ENCODE assay signal across 8 mouse cellular contexts in the genomic region with DNA sequence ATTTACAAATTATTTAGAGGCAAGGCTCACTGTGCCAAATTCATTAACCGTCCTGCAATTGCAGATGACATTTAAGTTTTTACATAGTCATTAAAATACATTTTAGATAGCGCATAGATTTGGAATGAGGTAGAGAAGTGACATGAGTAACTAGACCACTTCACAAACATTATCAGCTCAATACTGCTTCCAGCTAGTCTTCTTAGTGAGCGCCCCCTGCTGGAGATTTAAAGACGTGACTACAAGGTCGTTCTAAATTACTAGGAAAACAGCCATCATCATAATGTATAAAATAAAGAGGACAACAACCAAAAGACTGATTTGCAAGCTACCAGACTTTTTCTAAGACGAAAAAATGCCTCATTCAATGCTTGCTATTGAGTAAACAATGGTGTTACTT. TPM values are rescaled to one million over a fixed set of nuclear protein-coding genes. Genes with fewer than 3 reads are reported as not detected.
A peak's percentile ranks its signal among the peaks of the same experiment; 100 is the strongest.
DNase-seq lines count a peak whose midpoint lies in the region; ATAC-seq and TF ChIP-seq lines count a peak whose summit lies in the region.

No protein-coding gene starts in this region.

- no peak overlapping the region for H3K27ac ChIP-seq in cerebellum, adult 2 months (ENCODE audit: insufficient read depth, low read length)
- H3K27ac ChIP-seq in midbrain, embryonic 11.5 days (ENCODE audit: low read depth, low read length) = no peak overlapping the region
- H3K27ac ChIP-seq in midbrain, embryonic 16.5 days (ENCODE audit: low read length) = no peak overlapping the region
- no peak overlapping the region for H3K27ac ChIP-seq in limb, embryonic 14.5 days (replicated peaks; ENCODE audit: low read depth, low read length)

- no peak overlapping the region for H3K9ac ChIP-seq in midbrain, embryonic 11.5 days (ENCODE audit: low read length)
- no peak overlapping the region for H3K9ac ChIP-seq in midbrain, embryonic 16.5 days (ENCODE audit: low read depth, low read length)
- no peak overlapping the region for H3K9ac ChIP-seq in limb, embryonic 14.5 days (ENCODE audit: low read depth, low read length, severe bottlenecking)

- H3K4me3 ChIP-seq in cerebellum, adult 2 months (replicated peaks; ENCODE audit: insufficient read depth, low read depth, low read length) = no peak overlapping the region
- no peak overlapping the region for H3K4me3 ChIP-seq in midbrain, embryonic 11.5 days (ENCODE audit: low read depth, low read length)
- H3K4me3 ChIP-seq in midbrain, embryonic 16.5 days (ENCODE audit: low read depth, low read length) = no peak overlapping the region
- no peak overlapping the region for H3K4me3 ChIP-seq in limb, embryonic 14.5 days (replicated peaks; ENCODE audit: low read length)

- DNase-seq in cerebellum, adult 2 months = peak; percentile 14 to 16
- no peak for DNase-seq in cerebellum, adult 11-12 months
- DNase-seq in midbrain, embryonic 11.5 days (ENCODE audit: low spot score, missing footprints) = peak; percentile 89
- peak; percentile 29 for DNase-seq in c-Kit-positive CD71-negative TER-119-negative erythroid progenitor cells, embryonic 14.5 days (ENCODE audit: low read depth)
- DNase-seq in gastrocnemius, postnatal 4 days (ENCODE audit: low spot score in 2 of 2) = peak; percentile 20 to 37
- peak; percentile 86 for DNase-seq in limb, embryonic 14.5 days (ENCODE audit: low spot score)
- peak; percentile 81 for DNase-seq in testis, postnatal 10 days (ENCODE audit: low spot score)

- no peaks in the 10 kb centered on the region for H3K36me3 ChIP-seq in midbrain, embryonic 11.5 days (ENCODE audit: control insufficient read depth, insufficient read depth, low read length)
- no peaks in the 10 kb centered on the region for H3K36me3 ChIP-seq in midbrain, embryonic 16.5 days (ENCODE audit: control insufficient read depth, insufficient read depth, low read length)
- H3K36me3 ChIP-seq in limb, embryonic 14.5 days (ENCODE audit: control insufficient read depth, insufficient read depth, low read length) = no peaks in the 10 kb centered on the region

- no peaks in the 10 kb centered on the region for H3K4me1 ChIP-seq in cerebellum, adult 2 months (ENCODE audit: control insufficient read depth, insufficient read depth, low read length)
- no peaks in the 10 kb centered on the region for H3K4me1 ChIP-seq in midbrain, embryonic 11.5 days (ENCODE audit: control insufficient read depth, insufficient read depth, low read length)
- no peaks in the 10 kb centered on the region for H3K4me1 ChIP-seq in midbrain, embryonic 16.5 days (ENCODE audit: control insufficient read depth, insufficient read depth, low read length)
- no peaks in the 10 kb centered on the region for H3K4me1 ChIP-seq in limb, embryonic 14.5 days (ENCODE audit: control insufficient read depth, insufficient read depth, low read length)

- no peak for ATAC-seq in midbrain, embryonic 11.5 days (ENCODE audit: low FRiP score)
- ATAC-seq in midbrain, embryonic 16.5 days = no peak
- ATAC-seq in limb, embryonic 14.5 days (ENCODE audit: low FRiP score, low read depth) = no peak

- TF ChIP-seq CTCF in cerebellum, adult 2 months (IDR thresholded peaks at IDR 0.05; ENCODE audit: borderline replicate concordance, insufficient read depth, low read depth, low read length) = no peak

- H3K9me3 ChIP-seq in midbrain, embryonic 11.5 days (ENCODE audit: control insufficient read depth, low read length) = no peaks in the 10 kb centered on the region
- H3K9me3 ChIP-seq in midbrain, embryonic 16.5 days (replicated peaks; ENCODE audit: control insufficient read depth, low read length, poor library complexity, severe bottlenecking) = no peaks in the 10 kb centered on the region
- no peaks in the 10 kb centered on the region for H3K9me3 ChIP-seq in limb, embryonic 14.5 days (ENCODE audit: control insufficient read depth, low read length)

- H3K27me3 ChIP-seq in cerebellum, adult 2 months (ENCODE audit: control insufficient read depth, insufficient read depth, low read length) = no peaks in the 10 kb centered on the region
- H3K27me3 ChIP-seq in midbrain, embryonic 11.5 days (ENCODE audit: control insufficient read depth, insufficient read depth, low read length) = no peaks in the 10 kb centered on the region
- H3K27me3 ChIP-seq in midbrain, embryonic 16.5 days (ENCODE audit: control insufficient read depth, insufficient read depth, low read depth, low read length) = no peaks in the 10 kb centered on the region
- H3K27me3 ChIP-seq in limb, embryonic 14.5 days (ENCODE audit: control insufficient read depth, insufficient read depth, low read length) = no peaks in the 10 kb centered on the region

- TF ChIP-seq POLR2A in cerebellum, adult 2 months (IDR thresholded peaks at IDR 0.05; ENCODE audit: borderline replicate concordance, insufficient read depth, low read length) = no peak
- no peak for TF ChIP-seq POLR2A in limb, embryonic 14.5 days (IDR thresholded peaks at IDR 0.05; ENCODE audit: borderline replicate concordance, extremely low read depth, insufficient read depth, insufficient read length)

- no peak overlapping the region for H3K4me2 ChIP-seq in midbrain, embryonic 11.5 days
- H3K4me2 ChIP-seq in midbrain, embryonic 16.5 days (ENCODE audit: low read length) = no peak overlapping the region
- H3K4me2 ChIP-seq in limb, embryonic 14.5 days (replicated peaks; ENCODE audit: low read depth, low read length, severe bottlenecking) = no peak overlapping the region

- WGBS in cerebellum, adult 2 months = 20% methylated on average over 6 of the region's 6 CpGs
- WGBS in midbrain, embryonic 11.5 days = 20% methylated on average over 6 of the region's 6 CpGs
- WGBS in midbrain, embryonic 16.5 days = 17% methylated on average over 6 of the region's 6 CpGs
- 13% methylated on average over 6 of the region's 6 CpGs for WGBS in limb, embryonic 14.5 days

RNA-seq across cellular contexts. Expression of a gene that starts 32.0 kb away (rescaled TPM):
- polyA plus RNA-seq in cerebellum, adult 2 months (2012; rRNA removed) = not detected in 2 replicates
- not detected in 2 replicates for polyA plus RNA-seq in midbrain, embryonic 11.5 days (2014; fragmentation: Nextera tagmentation; extraction: Ambion mirVana)
- polyA plus RNA-seq in midbrain, embryonic 16.5 days (2015; fragmentation: Nextera tagmentation; extraction: Ambion mirVana) = not detected in 2 replicates
- 100 to 1,000 TPM in 1 of 2 experiments, 10 to 100 TPM in 1; 98.1 to 112 TPM for total RNA-seq in gastrocnemius, postnatal 4 days (2021)
- polyA plus RNA-seq in limb, embryonic 14.5 days (2012; rRNA removed) = 0.01 and 0.04 TPM in 2 replicates
- polyA plus RNA-seq in limb, embryonic 14.5 days (2014; fragmentation: Nextera tagmentation; extraction: Ambion mirVana) = 0.06 TPM in 1 of 2 replicates, not detected in the other

RNA-seq across cellular contexts. Expression of a gene that starts 44.8 kb away (rescaled TPM):
- polyA plus RNA-seq in cerebellum, adult 2 months (2012; rRNA removed) = not detected in 2 replicates
- polyA plus RNA-seq in midbrain, embryonic 11.5 days (2014; fragmentation: Nextera tagmentation; extraction: Ambion mirVana) = not detected in 2 replicates
- not detected in 2 replicates for polyA plus RNA-seq in midbrain, embryonic 16.5 days (2015; fragmentation: Nextera tagmentation; extraction: Ambion mirVana)
- total RNA-seq in gastrocnemius, postnatal 4 days (2021) = not detected
- polyA plus RNA-seq in limb, embryonic 14.5 days (2012; rRNA removed) = not detected in 2 replicates
- polyA plus RNA-seq in limb, embryonic 14.5 days (2014; fragmentation: Nextera tagmentation; extraction: Ambion mirVana) = not detected in 2 replicates
